Mouse (Mus musculus) right cerebral cortex, adult 18-20 months (tissue): ENCODE data around the gene Tas2r107.
"Not testable (repeated sequence)": the region's sequence is repeated elsewhere in the genome, so short reads cannot be mapped to it uniquely, and the experiment has no call there.

Experiments
- DNase-seq: peaks from one replicate; pipeline ENCODE4 v3.0.0; 2022; ENCODE audit warnings: mixed read lengths

The Tas2r107 gene

GRCm38 (mm10) chr6:131660049-131660448, at the start of gene Tas2r107:
TSS of gene Tas2r107 (minus strand) at chr6:131660149.
- DNase-seq: no peak

GRCm38 (mm10) chr6:131689963-131690362, 30.0 kb upstream of the Tas2r107 start, which contains the start of gene Tas2r114:
TSS of gene Tas2r114 (minus strand) at chr6:131690063.
- no peak for DNase-seq

- no peak for DNase-seq
These were observed 27.4 kb upstream of the Tas2r107 start, which contains the start of gene Tas2r105 for GRCm38 (mm10) chr6:131687395-131687794. TSS of gene Tas2r105 (minus strand) at chr6:131687495.

DNA sequence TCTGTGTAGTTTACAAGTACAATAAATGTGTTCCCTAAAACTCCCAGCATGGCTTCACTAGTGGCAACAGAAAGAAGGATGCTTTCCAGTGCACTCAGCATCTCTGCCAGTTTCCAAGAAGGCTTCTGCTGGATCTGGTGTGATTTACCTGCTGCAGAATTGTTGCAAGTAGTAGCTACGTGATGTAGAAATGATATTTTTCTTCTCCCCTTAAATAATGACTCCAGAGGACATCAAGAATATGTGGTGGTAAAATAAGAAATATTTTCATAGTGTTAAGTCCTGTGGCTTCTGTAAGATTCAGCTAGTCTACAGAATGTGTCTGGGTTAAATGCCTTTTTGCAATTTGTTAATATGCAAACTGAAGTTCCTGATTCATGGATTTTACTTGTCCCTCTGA, 25.7 kb upstream of the Tas2r107 start, which contains the start of gene Tas2r104:
TSS of gene Tas2r104 (minus strand) at position 101 of the 400 bp plus-strand sequence.
- DNase-seq: no peak

GRCm38 (mm10) chr6:131678786-131679185, 18.8 kb upstream of the Tas2r107 start, which contains the start of gene Tas2r106:
TSS of gene Tas2r106 (minus strand) at chr6:131678886.
- DNase-seq: no peak

DNA sequence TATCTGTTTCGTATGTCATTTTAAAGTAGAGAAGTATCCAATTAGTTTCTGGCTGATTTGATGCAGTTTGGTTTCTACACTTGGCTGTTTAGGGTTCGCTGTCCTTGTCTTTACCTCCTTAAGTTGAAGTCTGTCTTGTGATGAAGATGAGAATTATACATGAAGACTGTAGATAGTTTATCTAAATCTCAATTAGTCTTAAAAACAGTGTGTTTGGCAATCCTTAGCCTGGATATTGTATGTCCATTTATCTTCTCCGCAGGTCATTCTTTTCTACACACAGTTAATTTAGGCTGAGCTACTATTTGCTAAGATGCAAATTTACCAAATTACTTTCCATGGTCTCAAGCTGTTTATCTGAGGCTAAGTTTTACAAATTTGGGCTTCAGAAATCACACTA, 29.1 kb downstream of the Tas2r107 start, which contains the start of gene Tas2r130:
TSS of gene Tas2r130 (minus strand) at position 101 of the 400 bp plus-strand sequence.
- DNase-seq: no peak

GRCm38 (mm10) chr6:131609956-131610355, 50.0 kb downstream of the Tas2r107 start:
- not testable (repeated sequence) for DNase-seq
